In the genomic region with DNA sequence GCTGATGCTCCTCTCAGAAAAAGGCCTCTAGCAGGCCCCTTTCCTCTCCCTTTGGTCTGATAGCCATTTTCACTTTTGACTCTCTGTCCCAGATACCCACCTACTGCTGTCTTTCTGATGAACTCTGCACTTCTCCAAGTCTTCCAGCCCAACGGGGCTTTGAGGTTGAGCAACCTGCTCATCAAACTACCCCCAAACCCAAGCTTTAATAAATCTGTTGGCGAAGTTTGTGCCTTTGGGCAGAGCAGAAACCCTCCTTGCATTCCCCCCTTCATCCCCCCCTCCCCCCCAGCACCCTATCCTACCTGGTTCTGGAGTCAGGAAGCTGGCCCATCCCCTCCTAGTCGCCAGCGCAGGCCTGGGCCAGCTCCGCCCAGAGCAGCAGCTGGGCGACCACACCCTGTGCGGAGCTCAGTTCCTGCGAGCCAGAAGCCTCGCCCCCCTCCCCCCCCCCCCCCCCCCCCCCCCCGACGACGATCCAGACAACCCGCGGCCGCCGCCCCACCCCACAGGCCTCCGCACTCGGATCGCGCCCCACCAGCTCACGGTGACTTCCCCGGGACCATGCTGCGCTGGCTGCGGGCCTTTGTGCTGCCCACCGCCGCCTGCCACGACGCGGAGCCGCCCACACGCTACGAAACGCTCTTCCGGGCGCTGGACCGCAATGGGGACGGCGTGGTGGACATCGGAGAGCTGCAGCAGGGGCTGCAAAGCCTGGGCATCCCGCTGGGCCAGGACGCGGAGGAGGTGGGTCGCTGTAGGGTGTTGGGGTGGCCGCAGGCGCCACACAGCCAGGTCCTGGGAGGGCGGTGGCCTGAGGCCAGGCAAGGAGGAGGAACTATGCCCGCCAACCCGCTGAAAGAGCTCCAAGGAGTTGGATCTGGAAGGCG, we compare ENCODE assay signal across 8 mouse cellular contexts. TPM values are rescaled to one million over a fixed set of nuclear protein-coding genes. Genes with fewer than 3 reads are reported as not detected.
A peak's percentile ranks its signal among the peaks of the same experiment; 100 is the strongest.
DNase-seq lines count a peak whose midpoint lies in the region; ATAC-seq lines count a peak whose summit lies in the region.

A gene (plus strand): TSS at position 509 of the 890 bp plus-strand sequence.

- H3K4me3 ChIP-seq in forebrain, embryonic 15.5 days, result peak within 1 kb of the TSS; percentile 81

- intact Hi-C loops in left cerebral cortex, postnatal 25 days (cut with DNase I), result no loop called here

- peak within 1 kb of the TSS; percentile 91 for H3K9ac ChIP-seq in forebrain, embryonic 15.5 days (replicated peaks)

- H3K9me3 ChIP-seq in forebrain, embryonic 15.5 days, result no peaks in the 10 kb centered on the region

- H3K36me3 ChIP-seq in forebrain, embryonic 15.5 days, result no peaks in the 10 kb centered on the region

- ATAC-seq in forebrain, embryonic 15.5 days (replicated peaks), result peak; percentile 88
- ATAC-seq in hematopoietic stem cell, adult 5-6 weeks (replicated peaks in 1 of 2; ENCODE audit: insufficient read depth in 1 of 2, low FRiP score in 2 of 2, low TSS enrichment in 1 of 2, low read depth in 1 of 2, poor library complexity in 2 of 2, severe bottlenecking in 2 of 2), result peak; percentile 73 to 79
- ATAC-seq in megakaryocyte progenitor cell, adult 5-6 weeks (replicated peaks; ENCODE audit: poor library complexity), result peak; percentile 74

- H3K27ac ChIP-seq in forebrain, embryonic 15.5 days (replicated peaks), result peak within 1 kb of the TSS; percentile 66

- DNase-seq in R1 (ENCODE audit: low read depth, low spot score), result peak; percentile 31
- peak; percentile 19 for DNase-seq in c-Kit-positive CD71-negative TER-119-negative erythroid progenitor cells, embryonic 14.5 days (ENCODE audit: low read depth)
- DNase-seq in left cerebral cortex, postnatal 25 days (ENCODE audit: low spot score in 2 of 2), result peak; percentile 13 to 22
- peak; percentile 14 for DNase-seq in right cerebral cortex, postnatal 14 days
- no peak for DNase-seq in c-Kit-positive CD71-positive TER-119-positive erythroid progenitor cells, embryonic 14.5 days (ENCODE audit: low spot score)

- H3K4me2 ChIP-seq in forebrain, embryonic 15.5 days (replicated peaks), result peak within 1 kb of the TSS; percentile 93

- WGBS in forebrain, embryonic 15.5 days, result under 1% methylated on average over 38 of the region's 49 CpGs

- peaks cover 11% of the 10 kb centered on the region for H3K4me1 ChIP-seq in forebrain, embryonic 15.5 days

- H3K27me3 ChIP-seq in forebrain, embryonic 15.5 days, result no peaks in the 10 kb centered on the region

RNA-seq across cellular contexts. Expression of the gene that starts here (rescaled TPM):
- polyA plus RNA-seq in forebrain, embryonic 15.5 days (2015; fragmentation: Nextera tagmentation; extraction: Ambion mirVana), result 4.1 TPM in 2 replicates
- 29.5 and 35.9 TPM in 2 replicates for total RNA-seq in hematopoietic stem cell, adult 5-6 weeks (2017)
- total RNA-seq in left cerebral cortex, postnatal 25 days (2021), result 1 to 10 TPM; 3.2 to 3.5 TPM
- total RNA-seq in megakaryocyte progenitor cell, adult 5-6 weeks (2015), result 16.1 and 19.0 TPM in 2 replicates
- total RNA-seq in megakaryocyte progenitor cell, adult 5-6 weeks (2017), result 15.5 and 17.2 TPM in 2 replicates
